Mouse (Mus musculus): ENCODE results near the gene B3galt1. TPM values are rescaled to one million over a fixed set of nuclear protein-coding genes. Genes with fewer than 3 reads are reported as not detected.
A peak's percentile ranks its signal among the peaks of the same experiment; 100 is the strongest.

B3galt1 gene
- polyA plus RNA-seq (2012), result not detected in 2 replicates

DNA sequence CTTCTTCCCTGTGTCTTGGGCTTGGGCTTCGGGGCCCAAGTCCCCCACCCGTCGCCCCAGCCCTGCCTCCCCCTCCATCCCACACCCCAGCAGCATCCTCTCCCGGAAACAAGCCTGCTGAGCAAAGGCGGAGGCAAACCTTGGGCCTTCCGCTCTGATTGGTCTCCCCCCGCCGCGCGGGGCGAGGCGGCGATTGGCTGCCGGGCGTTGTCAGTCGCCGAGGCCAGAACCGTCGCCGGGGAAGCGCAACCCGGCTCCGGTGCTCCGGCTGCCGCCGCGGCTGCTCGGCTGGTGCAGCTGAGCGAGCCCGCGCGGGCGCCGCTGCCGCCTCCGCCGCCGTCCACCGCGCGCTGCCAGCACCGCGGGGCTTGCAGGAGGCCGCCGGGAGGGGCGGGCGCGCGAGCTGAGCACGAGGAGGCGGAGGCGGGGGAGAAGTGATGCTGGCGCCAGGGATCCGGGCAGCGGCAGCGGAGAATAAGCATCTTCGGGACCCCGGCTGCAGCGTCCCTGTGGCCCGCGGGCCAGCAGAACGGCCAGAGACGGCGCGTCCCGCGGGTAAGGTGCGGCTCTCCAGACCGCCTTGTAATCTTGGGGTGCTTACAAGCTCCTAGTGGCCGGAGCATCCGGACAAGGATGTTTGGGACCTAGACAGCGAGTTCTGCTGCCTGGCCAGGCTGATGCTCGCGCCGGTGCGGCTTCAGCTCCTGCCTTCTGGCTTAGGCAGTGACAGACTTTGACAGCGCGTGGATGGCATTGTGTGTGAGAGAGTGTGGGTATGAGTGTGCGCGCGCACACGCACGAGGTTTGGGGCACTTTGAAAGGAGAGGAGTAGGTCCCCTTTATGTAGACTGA is at the start of gene B3galt1:
Gene B3galt1 (plus strand): TSS at position 392 of the 852 bp plus-strand sequence.
- Histone ChIP-seq H3K9me3 (ENCODE audit: control insufficient read depth, low read length) (no peaks in the 10 kb centered on the region; the same call in 1 of the 2 replicates), H3K4me3 (replicated peaks) (peak within 1 kb of the TSS; percentile 7)

GRCm38 (mm10) chr2:67516405-67516804 is 49.3 kb upstream of the B3galt1 start:
- TF ChIP-seq GATA1 (IDR thresholded peaks at IDR 0.05; ENCODE audit: low read length), result no peak
- no peak for TF ChIP-seq TAL1 (IDR thresholded peaks at IDR 0.05; ENCODE audit: low read length)
- H3K4me1 ChIP-seq (ENCODE audit: control insufficient read depth), result no peaks in the 10 kb centered on the region
- peaks cover 11% of the 10 kb centered on the region for H3K9me3 ChIP-seq (ENCODE audit: control insufficient read depth, low read length)
- H3K36me3 ChIP-seq (ENCODE audit: control insufficient read depth), result no peaks in the 10 kb centered on the region
- no peaks in the 10 kb centered on the region for H3K27me3 ChIP-seq (ENCODE audit: control insufficient read depth)
- H3K4me3 ChIP-seq (replicated peaks), result no peak overlapping the region

More for the DNA sequence above, at the start of gene B3galt1:
- TF ChIP-seq GATA1 (IDR thresholded peaks at IDR 0.05; ENCODE audit: low read length) (no peak), TAL1 (IDR thresholded peaks at IDR 0.05; ENCODE audit: low read length) (no peak)
- Histone ChIP-seq H3K36me3 (ENCODE audit: control insufficient read depth) (no peaks in the 10 kb centered on the region), H3K4me1 (ENCODE audit: control insufficient read depth) (no peaks in the 10 kb centered on the region), H3K27me3 (ENCODE audit: control insufficient read depth) (peaks cover 34% of the 10 kb centered on the region)

DNA sequence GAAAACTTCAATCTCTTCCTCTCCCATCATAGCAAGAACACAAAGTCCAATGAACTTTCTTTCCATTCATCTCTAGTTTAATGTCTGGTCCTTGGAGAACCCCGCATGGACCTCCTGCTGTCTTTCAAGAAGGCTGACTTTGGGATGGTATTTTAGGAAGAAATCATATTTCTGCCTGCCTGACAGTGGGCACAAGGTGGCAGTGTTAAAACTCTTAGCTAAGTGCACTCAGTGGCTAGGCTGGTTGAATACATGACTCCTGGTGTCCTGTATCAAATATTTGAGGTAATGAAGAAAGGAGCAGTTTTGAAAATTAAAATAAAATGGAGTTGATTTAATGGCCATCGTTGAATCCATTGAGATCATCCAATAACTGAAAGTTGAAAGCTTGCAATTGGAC is 30.3 kb upstream of the B3galt1 start:
- no peaks in the 10 kb centered on the region for H3K36me3 ChIP-seq (ENCODE audit: control insufficient read depth)
- no peak overlapping the region for H3K4me3 ChIP-seq (replicated peaks)
- TF ChIP-seq GATA1 (IDR thresholded peaks at IDR 0.05; ENCODE audit: low read length), result no peak
- no peak for TF ChIP-seq TAL1 (IDR thresholded peaks at IDR 0.05; ENCODE audit: low read length)
- no peaks in the 10 kb centered on the region for H3K27me3 ChIP-seq (ENCODE audit: control insufficient read depth)
- H3K9me3 ChIP-seq (ENCODE audit: control insufficient read depth, low read length), result no peaks in the 10 kb centered on the region
- no peaks in the 10 kb centered on the region for H3K4me1 ChIP-seq (ENCODE audit: control insufficient read depth)

DNA sequence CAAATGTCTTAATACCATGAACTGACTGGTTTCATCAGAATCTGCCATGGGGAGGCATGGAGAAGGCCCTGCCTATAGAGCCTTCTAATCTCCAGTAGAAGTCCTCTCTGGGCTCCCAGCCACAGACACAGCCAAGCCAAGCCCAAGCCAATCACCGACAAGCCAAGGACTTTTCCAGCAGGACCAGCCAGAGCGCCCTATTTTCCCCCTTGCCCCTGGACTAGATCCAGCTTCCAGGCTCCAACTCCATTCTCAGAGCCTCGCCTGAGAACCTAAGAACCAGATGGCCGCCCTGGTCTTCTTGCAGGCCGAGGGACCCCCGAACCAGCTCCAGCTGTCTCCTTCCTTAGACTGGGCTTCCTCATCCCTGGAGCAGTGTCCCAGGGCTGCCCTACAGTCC is 26.2 kb upstream of the B3galt1 start:
- TF ChIP-seq GATA1 (IDR thresholded peaks at IDR 0.05; ENCODE audit: low read length) (no peak), TAL1 (IDR thresholded peaks at IDR 0.05; ENCODE audit: low read length) (no peak)
- no peaks in the 10 kb centered on the region for H3K4me1 ChIP-seq (ENCODE audit: control insufficient read depth)

GRCm38 (mm10) chr2:67541957-67542696 is 23.5 kb upstream of the B3galt1 start:
- no peaks in the 10 kb centered on the region for H3K4me1 ChIP-seq (ENCODE audit: control insufficient read depth)
- H3K4me3 ChIP-seq (replicated peaks), result no peak overlapping the region
- H3K9me3 ChIP-seq (ENCODE audit: control insufficient read depth, low read length), result no peaks in the 10 kb centered on the region
- H3K27me3 ChIP-seq (ENCODE audit: control insufficient read depth), result no peaks in the 10 kb centered on the region
- TF ChIP-seq GATA1 (IDR thresholded peaks at IDR 0.05; ENCODE audit: low read length) (no peak), TAL1 (IDR thresholded peaks at IDR 0.05; ENCODE audit: low read length) (no peak)
- no peaks in the 10 kb centered on the region for H3K36me3 ChIP-seq (ENCODE audit: control insufficient read depth)

More for the DNA sequence above, 26.2 kb upstream of the B3galt1 start:
- no peak overlapping the region for H3K4me3 ChIP-seq (replicated peaks)
- no peaks in the 10 kb centered on the region for H3K36me3 ChIP-seq (ENCODE audit: control insufficient read depth)
- no peaks in the 10 kb centered on the region for H3K9me3 ChIP-seq (ENCODE audit: control insufficient read depth, low read length)
- no peaks in the 10 kb centered on the region for H3K27me3 ChIP-seq (ENCODE audit: control insufficient read depth)

DNA sequence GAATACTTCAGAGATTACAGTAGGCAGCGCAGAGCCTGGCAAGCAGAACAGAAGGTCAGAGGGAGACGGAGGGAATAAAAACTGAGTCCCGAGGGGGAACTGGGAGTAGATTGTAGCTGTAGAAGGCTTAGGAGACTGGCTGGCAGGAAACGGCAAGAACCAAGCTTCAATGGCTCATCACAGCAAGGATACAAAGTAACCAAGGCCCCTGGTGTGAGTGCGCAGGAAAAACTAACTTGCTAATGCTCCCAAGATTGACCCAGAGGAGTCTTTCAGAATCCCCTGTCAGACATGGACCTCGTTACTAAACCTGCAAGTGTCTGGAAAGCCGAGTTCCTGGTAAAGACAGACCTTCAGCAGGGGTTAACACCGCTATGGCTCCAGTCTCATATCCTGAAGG is 21.2 kb upstream of the B3galt1 start:
- Histone ChIP-seq H3K27me3 (ENCODE audit: control insufficient read depth) (no peaks in the 10 kb centered on the region), H3K4me1 (ENCODE audit: control insufficient read depth) (no peaks in the 10 kb centered on the region), H3K36me3 (ENCODE audit: control insufficient read depth) (no peaks in the 10 kb centered on the region), H3K9me3 (ENCODE audit: control insufficient read depth, low read length) (no peaks in the 10 kb centered on the region), H3K4me3 (replicated peaks) (no peak overlapping the region)
- TF ChIP-seq GATA1 (IDR thresholded peaks at IDR 0.05; ENCODE audit: low read length) (no peak), TAL1 (IDR thresholded peaks at IDR 0.05; ENCODE audit: low read length) (no peak)

DNA sequence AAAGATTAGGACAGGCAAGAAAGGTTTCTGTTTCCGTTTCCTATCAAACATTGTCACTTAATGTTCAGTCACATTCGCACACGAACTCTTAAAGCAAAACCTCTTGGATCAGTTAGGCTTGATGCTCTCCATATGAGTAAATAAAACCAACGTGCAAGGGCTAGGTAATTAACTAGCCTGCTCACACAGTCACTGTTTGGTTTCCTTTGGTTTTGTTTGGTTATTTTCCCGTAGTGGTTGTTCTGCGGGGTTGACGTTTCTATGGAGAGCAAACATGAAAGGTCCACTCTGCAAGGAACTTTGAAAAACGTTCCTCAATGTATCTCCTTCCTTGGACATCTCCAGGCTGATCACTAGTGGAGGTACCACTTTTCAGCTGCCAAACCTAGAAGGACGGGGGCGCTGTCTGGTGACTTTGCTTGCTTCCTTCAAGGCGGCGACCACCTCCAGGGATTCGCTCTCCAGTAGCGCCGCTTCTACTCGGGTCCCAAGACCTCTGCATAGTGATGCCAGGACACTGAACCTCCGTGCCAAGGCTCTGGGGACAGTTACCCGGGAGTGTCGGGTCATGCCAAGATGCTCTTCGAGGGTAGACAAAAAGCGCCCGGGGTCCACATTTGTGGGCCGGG is 706 bp upstream of the B3galt1 start:
- no peak for TF ChIP-seq GATA1 (IDR thresholded peaks at IDR 0.05; ENCODE audit: low read length)
- no peak for TF ChIP-seq TAL1 (IDR thresholded peaks at IDR 0.05; ENCODE audit: low read length)
- H3K4me1 ChIP-seq (ENCODE audit: control insufficient read depth), result no peaks in the 10 kb centered on the region
- H3K4me3 ChIP-seq (replicated peaks), result no peak overlapping the region
- no peaks in the 10 kb centered on the region for H3K36me3 ChIP-seq (ENCODE audit: control insufficient read depth)
- H3K27me3 ChIP-seq (ENCODE audit: control insufficient read depth), result peaks cover 34% of the 10 kb centered on the region
- no peaks in the 10 kb centered on the region; the same call in 1 of the 2 replicates for H3K9me3 ChIP-seq (ENCODE audit: control insufficient read depth, low read length)

- H3K36me3 ChIP-seq (ENCODE audit: control insufficient read depth), result no peaks in the 10 kb centered on the region
- no peaks in the 10 kb centered on the region for H3K4me1 ChIP-seq (ENCODE audit: control insufficient read depth)
- H3K4me3 ChIP-seq (replicated peaks), result no peak overlapping the region
- TF ChIP-seq GATA1 (IDR thresholded peaks at IDR 0.05; ENCODE audit: low read length), result no peak
- TF ChIP-seq TAL1 (IDR thresholded peaks at IDR 0.05; ENCODE audit: low read length), result no peak
- H3K9me3 ChIP-seq (ENCODE audit: control insufficient read depth, low read length), result no peaks in the 10 kb centered on the region; the same call in 1 of the 2 replicates
- H3K27me3 ChIP-seq (ENCODE audit: control insufficient read depth), result peaks cover 34% of the 10 kb centered on the region
These were observed 895 bp downstream of the B3galt1 start for GRCm38 (mm10) chr2:67566566-67566965.
